Mouse (Mus musculus): ENCODE data around the gene Vps13a. TPM values are rescaled to one million over a fixed set of nuclear protein-coding genes. Genes with fewer than 3 reads are reported as not detected.
"Not testable (repeated sequence)": the region's sequence is repeated elsewhere in the genome, so short reads cannot be mapped to it uniquely, and the experiment has no call there.

The Vps13a gene
- 7.4 and 8.2 TPM in 2 replicates for polyA plus RNA-seq (2016; fragmentation: Nextera tagmentation; extraction: Ambion mirVana)

DNA sequence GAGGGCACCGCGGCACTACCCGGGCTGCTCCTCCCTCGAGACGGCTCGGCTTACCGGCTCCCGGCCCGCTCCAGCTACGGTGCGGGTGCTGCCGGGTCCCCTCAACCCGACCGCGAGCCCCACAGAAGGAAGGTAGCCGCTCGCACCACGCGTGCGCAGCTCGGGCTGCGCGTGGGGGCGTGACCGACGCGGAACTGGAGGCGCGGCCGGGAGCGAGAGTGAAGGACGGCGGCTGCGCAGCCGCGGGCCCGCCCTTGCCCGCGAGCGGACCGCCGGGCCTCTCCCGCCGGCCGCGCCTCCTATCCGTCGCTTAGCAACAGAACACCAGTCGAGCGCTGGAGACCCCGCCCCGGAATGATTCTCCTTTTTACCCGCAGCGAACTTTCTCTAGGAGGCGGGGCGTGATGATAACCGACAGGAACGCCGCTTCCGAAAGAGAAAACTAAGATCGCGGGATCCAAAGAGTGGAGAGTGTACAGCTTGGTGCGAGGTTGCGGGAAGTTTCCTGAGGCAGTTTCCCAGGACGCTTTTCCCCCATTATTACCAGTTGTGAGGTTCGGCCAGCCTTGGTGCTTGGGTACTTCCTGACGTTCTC, at the start of gene Vps13a:
Gene Vps13a (minus strand): TSS at position 144 of the 595 bp plus-strand sequence.
- Histone ChIP-seq H3K27ac (peak within 1 kb of the TSS; percentile 88), H3K36me3 (no peaks in the 10 kb centered on the region), H3K9me3 (no peaks in the 10 kb centered on the region), H3K4me1 (no peaks in the 10 kb centered on the region; the same call in 1 of the 2 replicates), H3K4me3 (peak within 1 kb of the TSS; percentile 89), H3K27me3 (ENCODE audit: insufficient read depth, poor library complexity, severe bottlenecking) (peaks cover 8% of the 10 kb centered on the region)
- WGBS: under 1% methylated on average over 66 of the region's 67 CpGs
- DNase-seq (ENCODE audit: low spot score): peak; percentile 97

DNA sequence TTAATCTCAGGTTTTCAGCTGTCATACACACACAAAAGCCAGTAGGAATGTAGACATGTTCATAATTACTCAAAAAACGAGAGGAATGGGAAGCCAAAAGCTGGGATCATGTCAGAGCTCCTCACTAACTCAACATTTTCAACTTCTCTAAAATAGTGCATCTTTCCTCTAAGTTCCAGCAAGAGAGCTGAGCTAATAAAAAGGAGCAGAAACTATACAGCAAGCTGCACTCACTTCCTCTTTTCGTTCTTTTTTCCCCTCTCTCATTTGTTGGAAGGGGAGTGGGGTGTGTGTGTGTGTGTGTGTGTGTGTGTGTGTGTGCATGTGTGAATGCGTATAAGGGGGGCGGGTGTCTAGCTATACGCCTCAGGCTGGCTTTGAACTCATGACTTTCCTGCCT, 46.9 kb upstream of the Vps13a start:
- whole genome bisulfite sequencing: 77% methylated on average over 5 of the region's 5 CpGs

DNA sequence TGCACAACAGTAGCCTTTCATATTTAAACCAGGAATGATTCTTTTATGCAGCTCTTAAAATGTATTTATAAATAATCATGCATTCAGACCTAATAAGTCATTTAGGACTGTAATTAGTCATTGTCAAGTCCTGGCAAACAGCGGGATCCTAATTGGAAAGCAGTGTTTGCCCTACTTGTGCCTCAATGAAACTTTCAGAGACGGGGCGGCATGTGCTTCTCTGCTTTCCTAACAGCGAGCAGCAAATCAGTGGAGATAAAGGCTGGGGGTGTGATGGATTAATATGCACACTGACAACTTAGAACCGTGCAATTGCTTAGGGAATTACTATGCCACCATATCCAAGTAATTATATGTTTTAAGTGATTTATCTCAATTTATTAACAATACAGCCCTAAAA, 44.5 kb upstream of the Vps13a start:
- WGBS: 67% methylated on average over 5 of the region's 5 CpGs
- Histone ChIP-seq H3K4me3 (no peak overlapping the region), H3K9me3 (no peaks in the 10 kb centered on the region), H3K36me3 (no peaks in the 10 kb centered on the region), H3K27ac (no peak overlapping the region), H3K27me3 (ENCODE audit: insufficient read depth, poor library complexity, severe bottlenecking) (no peaks in the 10 kb centered on the region), H3K4me1 (no peaks in the 10 kb centered on the region)
- no peak for DNase-seq (ENCODE audit: low spot score)

More for the DNA sequence above, 46.9 kb upstream of the Vps13a start:
- no peak overlapping the region for H3K4me3 ChIP-seq
- no peak overlapping the region for H3K27ac ChIP-seq
- no peak for DNase-seq (ENCODE audit: low spot score)
- H3K4me1 ChIP-seq: no peaks in the 10 kb centered on the region
- H3K27me3 ChIP-seq (ENCODE audit: insufficient read depth, poor library complexity, severe bottlenecking): no peaks in the 10 kb centered on the region
- H3K36me3 ChIP-seq: no peaks in the 10 kb centered on the region
- no peaks in the 10 kb centered on the region for H3K9me3 ChIP-seq

DNA sequence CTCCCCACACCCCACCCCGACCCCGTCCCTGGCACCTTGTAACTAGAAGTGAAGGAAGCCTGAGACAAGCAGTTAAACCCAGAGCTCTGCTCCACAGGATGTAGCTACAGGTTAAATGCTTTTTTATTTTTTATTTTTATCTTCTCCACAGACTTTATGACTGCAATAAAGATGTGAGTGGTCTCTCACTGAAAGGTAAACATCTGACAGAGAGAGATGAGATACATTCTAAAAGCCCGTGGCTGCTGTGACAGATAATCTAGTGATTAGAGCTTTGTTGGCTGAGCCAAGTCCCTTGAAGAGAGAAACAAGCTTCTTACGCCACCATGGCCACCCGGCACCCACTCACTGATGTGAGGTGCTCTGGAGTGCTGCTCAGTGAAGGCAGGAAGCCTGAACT, 34.1 kb upstream of the Vps13a start:
- no peaks in the 10 kb centered on the region for H3K36me3 ChIP-seq
- 0 out of 2 replicates have a peak, but pooled peaks cover 5% of the 10 kb centered on the region for H3K4me1 ChIP-seq
- H3K9me3 ChIP-seq: no peaks in the 10 kb centered on the region
- no peaks in the 10 kb centered on the region for H3K27me3 ChIP-seq (ENCODE audit: insufficient read depth, poor library complexity, severe bottlenecking)
- H3K4me3 ChIP-seq: no peak overlapping the region
- DNase-seq (ENCODE audit: low spot score): no peak
- no peak overlapping the region for H3K27ac ChIP-seq
- 38% methylated on average over 5 of the region's 5 CpGs for WGBS

DNA sequence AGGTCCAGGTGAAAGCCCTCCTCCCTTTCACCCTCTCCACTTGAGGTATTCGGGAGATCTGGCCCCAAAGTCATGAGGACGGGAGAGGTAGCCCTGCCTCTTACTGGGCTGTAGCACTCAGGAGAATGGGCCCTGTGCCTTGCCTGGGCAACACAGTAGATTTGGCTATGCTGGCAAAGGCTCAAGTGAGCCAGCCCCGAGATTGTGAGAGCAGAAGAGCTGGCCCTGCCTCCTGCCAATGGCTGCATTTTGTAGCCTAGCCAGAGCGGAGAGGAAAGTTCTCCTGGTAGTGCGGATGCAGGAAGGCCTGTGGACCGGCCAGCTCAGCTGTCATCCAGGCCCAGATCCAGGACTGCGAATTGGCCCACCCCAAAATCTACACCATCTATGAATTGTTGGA, 32.6 kb upstream of the Vps13a start:
- H3K36me3 ChIP-seq: no peaks in the 10 kb centered on the region
- 0 out of 2 replicates have a peak, but pooled peaks cover 5% of the 10 kb centered on the region for H3K4me1 ChIP-seq
- no peaks in the 10 kb centered on the region for H3K9me3 ChIP-seq
- no peak overlapping the region for H3K4me3 ChIP-seq
- H3K27me3 ChIP-seq (ENCODE audit: insufficient read depth, poor library complexity, severe bottlenecking): no peaks in the 10 kb centered on the region
- 79% methylated on average over 7 of the region's 7 CpGs for WGBS
- no peak for DNase-seq (ENCODE audit: low spot score)
- H3K27ac ChIP-seq: no peak overlapping the region

DNA sequence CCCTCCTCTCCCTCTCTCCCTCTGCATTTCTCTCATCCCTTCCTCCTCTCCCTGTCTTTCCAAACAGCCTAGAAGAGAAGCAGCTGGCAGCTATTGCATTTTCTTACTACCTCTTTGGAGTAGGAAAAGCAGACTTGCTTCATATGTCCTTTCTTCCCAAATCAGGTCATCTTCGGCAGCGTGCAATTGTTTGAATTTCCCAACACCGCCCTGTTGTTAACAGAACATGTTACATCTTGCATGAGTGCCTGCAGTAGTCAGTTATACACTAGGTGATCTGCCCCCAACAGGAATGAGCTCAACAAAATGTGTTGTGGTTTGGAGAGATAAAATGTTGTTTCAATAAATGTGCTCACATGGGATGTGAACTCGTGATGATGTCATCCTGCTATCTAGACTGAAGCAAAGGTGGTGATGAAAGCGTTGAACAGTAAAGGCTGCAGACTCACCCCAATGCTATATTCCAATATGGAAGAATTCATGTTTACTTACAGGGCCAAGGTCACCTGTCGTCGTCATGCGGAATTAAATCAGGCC, 31.4 kb upstream of the Vps13a start:
- H3K27me3 ChIP-seq (ENCODE audit: insufficient read depth, poor library complexity, severe bottlenecking): no peaks in the 10 kb centered on the region
- H3K4me3 ChIP-seq: no peak overlapping the region
- 0 out of 2 replicates have a peak, but pooled peaks cover 5% of the 10 kb centered on the region for H3K4me1 ChIP-seq
- WGBS: 84% methylated on average over 8 of the region's 8 CpGs
- no peaks in the 10 kb centered on the region for H3K9me3 ChIP-seq
- H3K36me3 ChIP-seq: no peaks in the 10 kb centered on the region
- no peak overlapping the region for H3K27ac ChIP-seq
- DNase-seq (ENCODE audit: low spot score): no peak

DNA sequence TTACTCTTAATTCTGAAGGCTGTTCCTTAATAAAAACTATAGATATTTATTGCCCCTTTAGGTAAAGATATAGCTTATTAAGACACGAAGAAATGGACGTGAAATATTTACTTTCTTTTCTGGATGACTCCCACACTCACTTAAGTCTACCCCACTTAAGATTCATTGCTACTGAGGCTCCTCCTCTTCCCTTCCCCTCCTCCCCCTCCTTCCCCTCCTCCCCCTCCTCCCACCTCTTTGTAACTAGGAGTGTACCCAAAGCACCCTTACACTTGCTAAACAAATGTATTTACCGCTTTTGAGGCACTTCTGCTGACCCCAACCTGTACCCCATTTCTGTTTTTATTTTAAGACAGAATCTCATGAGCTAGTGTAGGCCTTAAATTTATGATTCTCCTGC, 24.4 kb upstream of the Vps13a start:
- DNase-seq (ENCODE audit: low spot score): no peak
- no peaks in the 10 kb centered on the region for H3K4me1 ChIP-seq
- H3K36me3 ChIP-seq: no peaks in the 10 kb centered on the region
- H3K9me3 ChIP-seq: no peaks in the 10 kb centered on the region
- no peak overlapping the region for H3K4me3 ChIP-seq
- H3K27ac ChIP-seq: no peak overlapping the region
- no peaks in the 10 kb centered on the region for H3K27me3 ChIP-seq (ENCODE audit: insufficient read depth, poor library complexity, severe bottlenecking)
- 37% methylated on average over 3 of the region's 3 CpGs for WGBS

DNA sequence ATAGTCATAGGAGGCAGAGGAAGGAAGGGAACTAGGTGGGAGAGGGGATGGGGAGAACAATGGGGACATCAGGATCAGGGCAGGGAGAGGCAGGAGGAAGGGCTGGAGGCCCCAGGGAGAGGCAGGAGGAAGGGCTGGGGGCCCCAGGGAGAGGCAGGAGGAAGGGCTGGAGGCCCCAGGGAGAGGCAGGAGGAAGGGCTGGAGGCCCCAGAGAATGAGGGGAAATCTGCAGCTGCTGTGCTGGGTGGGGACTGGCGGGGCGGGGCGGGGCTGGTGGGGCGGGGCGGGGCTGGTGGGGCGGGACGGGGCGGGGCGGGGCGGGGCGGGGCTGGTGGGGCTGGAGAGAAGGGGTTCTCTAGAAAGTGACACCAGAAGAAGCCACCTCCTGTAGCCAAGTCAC, 23.8 kb upstream of the Vps13a start:
- no CpG with 5 or more reads among the region's 11 CpGs for WGBS
- no peaks in the 10 kb centered on the region for H3K9me3 ChIP-seq
- no peaks in the 10 kb centered on the region for H3K4me1 ChIP-seq
- no peak overlapping the region for H3K4me3 ChIP-seq
- no peaks in the 10 kb centered on the region for H3K36me3 ChIP-seq
- H3K27ac ChIP-seq: no peak overlapping the region
- DNase-seq (ENCODE audit: low spot score): no peak
- H3K27me3 ChIP-seq (ENCODE audit: insufficient read depth, poor library complexity, severe bottlenecking): no peaks in the 10 kb centered on the region

DNA sequence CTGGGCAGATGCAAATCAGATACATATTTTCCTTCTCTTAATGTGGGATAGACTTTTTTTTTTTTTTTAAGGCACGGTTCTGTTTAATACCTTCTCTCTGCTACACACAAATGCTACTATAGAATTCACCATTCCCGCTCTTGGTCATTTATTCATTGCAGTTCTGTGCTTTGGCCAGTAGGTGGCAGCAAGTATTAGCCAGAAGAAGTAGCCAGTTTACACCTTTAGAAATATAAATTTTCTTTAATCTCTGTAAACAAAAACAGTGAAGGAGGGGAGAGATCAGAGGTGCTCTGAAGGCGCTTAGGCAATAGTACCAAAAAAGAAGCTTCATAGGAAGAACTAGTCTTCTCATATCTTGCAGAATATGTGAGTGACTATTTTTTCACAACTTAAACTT, 22.0 kb upstream of the Vps13a start:
- no peak overlapping the region for H3K4me3 ChIP-seq
- no peaks in the 10 kb centered on the region for H3K36me3 ChIP-seq
- no peak overlapping the region for H3K27ac ChIP-seq
- no peak for DNase-seq (ENCODE audit: low spot score)
- H3K27me3 ChIP-seq (ENCODE audit: insufficient read depth, poor library complexity, severe bottlenecking): no peaks in the 10 kb centered on the region
- H3K9me3 ChIP-seq: no peaks in the 10 kb centered on the region
- 2% methylated on average over 3 of the region's 3 CpGs for WGBS
- H3K4me1 ChIP-seq: no peaks in the 10 kb centered on the region

DNA sequence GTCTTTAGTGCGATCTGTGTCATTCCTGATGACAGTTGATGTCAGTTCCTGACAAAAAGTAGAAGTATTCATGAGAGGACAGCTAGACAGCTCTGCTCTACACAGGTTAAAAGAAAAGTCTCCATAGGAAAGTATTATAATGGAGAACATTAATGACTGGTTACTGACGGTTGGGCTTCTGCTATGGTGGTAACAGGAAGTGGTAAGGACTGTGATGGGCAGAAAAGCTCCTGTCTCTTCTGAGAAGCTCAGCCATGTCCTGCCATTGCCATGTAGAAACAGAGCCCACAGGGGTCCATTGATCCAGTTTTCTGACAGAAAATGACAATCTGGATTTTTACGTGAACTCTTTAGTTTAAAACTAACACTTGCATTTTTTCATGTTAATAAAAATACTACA, 21.4 kb upstream of the Vps13a start:
- H3K27ac ChIP-seq: no peak overlapping the region
- no peaks in the 10 kb centered on the region for H3K36me3 ChIP-seq
- no peaks in the 10 kb centered on the region for H3K4me1 ChIP-seq
- H3K9me3 ChIP-seq: no peaks in the 10 kb centered on the region
- H3K4me3 ChIP-seq: no peak overlapping the region
- no peaks in the 10 kb centered on the region for H3K27me3 ChIP-seq (ENCODE audit: insufficient read depth, poor library complexity, severe bottlenecking)
- WGBS: 75% methylated on average over 3 of the region's 3 CpGs
- DNase-seq (ENCODE audit: low spot score): no peak

DNA sequence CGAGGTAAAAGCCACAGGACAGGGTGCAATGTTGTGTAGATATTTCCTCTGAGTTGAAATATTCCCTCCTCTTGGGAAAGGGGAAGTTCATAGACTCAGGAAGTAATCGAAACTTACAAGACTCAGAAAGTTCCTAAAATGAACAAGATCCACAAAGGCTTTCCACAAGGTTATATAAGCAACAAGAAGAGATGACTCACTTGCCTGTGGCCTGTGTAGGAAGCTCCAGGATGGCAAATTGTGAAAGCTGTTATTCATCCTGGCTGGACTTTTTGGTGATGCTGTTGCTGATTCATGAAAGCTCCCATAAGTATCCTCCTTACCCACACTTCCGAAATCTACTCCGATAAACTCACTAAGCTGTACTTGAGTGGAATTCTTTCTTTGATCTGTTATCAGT, 17.2 kb upstream of the Vps13a start:
- H3K9me3 ChIP-seq: 0 out of 2 replicates have a peak, but pooled peaks cover 4% of the 10 kb centered on the region
- 64% methylated on average over 4 of the region's 4 CpGs for WGBS
- DNase-seq (ENCODE audit: low spot score): no peak
- H3K27me3 ChIP-seq (ENCODE audit: insufficient read depth, poor library complexity, severe bottlenecking): no peaks in the 10 kb centered on the region
- no peaks in the 10 kb centered on the region for H3K36me3 ChIP-seq
- no peak overlapping the region for H3K27ac ChIP-seq
- H3K4me3 ChIP-seq: no peak overlapping the region
- no peaks in the 10 kb centered on the region for H3K4me1 ChIP-seq

DNA sequence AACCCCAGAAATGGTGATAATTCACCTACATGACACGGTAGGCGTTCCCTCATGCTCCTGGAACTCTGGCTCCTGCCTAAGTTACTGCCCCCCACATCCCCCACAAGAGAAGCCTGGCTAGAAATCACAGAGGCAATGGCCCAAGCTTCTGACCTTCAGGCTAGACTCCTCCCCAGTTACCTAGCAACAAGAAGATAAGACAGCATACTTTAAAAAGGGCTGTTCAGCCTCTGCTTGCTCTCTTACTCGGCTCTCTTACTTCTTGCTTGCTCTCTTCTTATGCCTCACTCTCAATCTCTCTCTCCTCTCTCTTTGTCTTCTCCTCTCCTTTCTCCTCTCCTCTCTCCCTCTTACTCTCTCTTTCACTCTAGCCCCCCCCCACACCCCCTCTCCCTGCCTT, 13.8 kb upstream of the Vps13a start:
- WGBS: 79% methylated on average over 3 of the region's 3 CpGs
- DNase-seq (ENCODE audit: low spot score); H3K36me3 ChIP-seq; H3K4me1 ChIP-seq; H3K9me3 ChIP-seq; H3K27ac ChIP-seq; H3K4me3 ChIP-seq; H3K27me3 ChIP-seq (ENCODE audit: insufficient read depth, poor library complexity, severe bottlenecking): not testable (repeated sequence)

DNA sequence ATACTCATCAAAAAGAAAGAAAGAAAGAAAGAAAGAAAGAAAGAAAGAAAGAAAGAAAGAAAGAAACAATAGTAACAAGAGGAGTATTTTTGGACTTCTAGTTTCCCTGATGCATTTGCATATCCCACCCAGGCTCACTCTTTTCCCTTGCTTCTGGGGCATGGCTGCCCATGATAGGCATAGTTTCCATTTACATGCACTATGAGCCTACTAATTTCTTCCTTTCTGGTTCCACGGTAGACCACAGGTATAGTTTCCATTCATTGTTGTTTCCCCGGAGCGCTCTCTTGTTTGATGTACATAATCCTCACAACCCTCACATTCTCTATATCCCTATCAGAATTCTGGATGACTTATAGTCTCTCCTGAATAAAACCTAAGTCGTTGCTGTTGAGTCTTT, 9.2 kb upstream of the Vps13a start:
- Histone ChIP-seq H3K27ac (no peak overlapping the region), H3K4me3 (no peak overlapping the region), H3K4me1 (no peaks in the 10 kb centered on the region), H3K36me3 (no peaks in the 10 kb centered on the region), H3K27me3 (ENCODE audit: insufficient read depth, poor library complexity, severe bottlenecking) (no peaks in the 10 kb centered on the region), H3K9me3 (0 out of 2 replicates have a peak, but pooled peaks cover 2% of the 10 kb centered on the region)
- 79% methylated on average over 4 of the region's 4 CpGs for WGBS
- DNase-seq (ENCODE audit: low spot score): no peak

DNA sequence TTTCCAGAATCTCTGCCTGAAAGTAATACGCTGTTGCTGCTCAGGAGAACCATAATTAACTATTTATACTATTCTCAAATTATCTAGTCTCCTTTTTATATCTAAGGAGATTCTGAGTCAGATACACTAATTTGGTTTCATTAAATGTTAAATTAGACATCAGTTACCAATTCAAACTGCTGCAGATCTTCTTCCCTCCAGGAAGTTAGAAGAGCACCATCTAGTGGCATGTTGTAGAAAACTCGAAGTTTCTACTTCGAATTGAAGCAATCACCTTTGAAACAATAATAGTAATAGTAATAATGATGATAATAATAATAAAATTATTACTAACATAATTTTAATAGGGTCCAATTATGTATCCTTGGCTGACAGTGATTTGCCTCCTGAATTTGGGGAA, 4.1 kb upstream of the Vps13a start:
- 27% methylated on average over 3 of the region's 3 CpGs for WGBS
- no peak for DNase-seq (ENCODE audit: low spot score)
- no peaks in the 10 kb centered on the region; the same call in 1 of the 2 replicates for H3K4me1 ChIP-seq

More for the DNA sequence above, 4.1 kb upstream of the Vps13a start:
- Histone ChIP-seq H3K27ac (no peak overlapping the region), H3K27me3 (ENCODE audit: insufficient read depth, poor library complexity, severe bottlenecking) (peaks cover 8% of the 10 kb centered on the region), H3K36me3 (no peaks in the 10 kb centered on the region), H3K9me3 (no peaks in the 10 kb centered on the region), H3K4me3 (no peak overlapping the region)

All from heart, embryonic 10.5 days (tissue).